Mouse (Mus musculus) cerebellum, adult (tissue): ENCODE measurements at regions not wholly inside any gene's neighbourhood (a gene's known extent, or its start where the extent isn't known, plus 50 kb on each side); places are given as distances from the start of the nearest gene placed in this dataset.
"Not testable (repeated sequence)": the region's sequence is repeated elsewhere in the genome, so short reads cannot be mapped to it uniquely, and the experiment has no call there.

Experiments
- ATAC-seq: cut with Nextera tagmentation; 2 replicates; pipeline ENCODE4 v1.9.2; 2017; ENCODE audit warnings: mild to moderate bottlenecking, moderate library complexity, mixed read lengths; ENCODE audit not compliant: insufficient number of reproducible peaks, low FRiP score, low TSS enrichment

- no peak for ATAC-seq
Measured at GRCm38 (mm10) chrX:162359767-162360545, 200.4 kb upstream of the Nhs start.

- no peak for ATAC-seq
Measured at GRCm38 (mm10) chrX:162348341-162348740, 188.8 kb upstream of the Nhs start.

- ATAC-seq, result no peak
Measured at GRCm38 (mm10) chrX:162347886-162348285, 188.4 kb upstream of the Nhs start.

GRCm38 (mm10) chrX:162345497-162346143 is 186.1 kb upstream of the Nhs start:
- peak; percentile 70 for ATAC-seq

- ATAC-seq, result no peak
Measured at GRCm38 (mm10) chrX:162332121-162332520, 172.6 kb upstream of the Nhs start.

- no peak for ATAC-seq
Measured at GRCm38 (mm10) chrX:162307646-162308045, 148.1 kb upstream of the Nhs start.

GRCm38 (mm10) chrX:162304145-162304544 is 144.6 kb upstream of the Nhs start:
- no peak for ATAC-seq

- no peak for ATAC-seq
Measured at GRCm38 (mm10) chrX:162302788-162303187, 143.3 kb upstream of the Nhs start.

GRCm38 (mm10) chrX:162291234-162291633 is 131.7 kb upstream of the Nhs start:
- no peak for ATAC-seq

GRCm38 (mm10) chrX:162286155-162286554 is 126.6 kb upstream of the Nhs start:
- ATAC-seq, result not testable (repeated sequence)

GRCm38 (mm10) chrX:162284252-162284651 is 124.7 kb upstream of the Nhs start:
- ATAC-seq, result no peak

GRCm38 (mm10) chrX:162282690-162283089 is 123.2 kb upstream of the Nhs start:
- no peak for ATAC-seq

- no peak for ATAC-seq
Measured at GRCm38 (mm10) chrX:162278834-162279708, 119.5 kb upstream of the Nhs start.

- no peak for ATAC-seq
Measured at GRCm38 (mm10) chrX:162274581-162274980, 115.1 kb upstream of the Nhs start.

GRCm38 (mm10) chrX:162271189-162271588 is 111.7 kb upstream of the Nhs start:
- ATAC-seq, result no peak

- no peak for ATAC-seq
Measured at GRCm38 (mm10) chrX:162268918-162269317, 109.4 kb upstream of the Nhs start.

GRCm38 (mm10) chrX:162268112-162268511 is 108.6 kb upstream of the Nhs start:
- no peak for ATAC-seq

- no peak for ATAC-seq
Measured at GRCm38 (mm10) chrX:162267679-162268078, 108.1 kb upstream of the Nhs start.

GRCm38 (mm10) chrX:162266769-162267168 is 107.2 kb upstream of the Nhs start:
- ATAC-seq, result no peak

- ATAC-seq, result no peak
Measured at GRCm38 (mm10) chrX:162257398-162257797, 97.9 kb upstream of the Nhs start.

- no peak for ATAC-seq
Measured at GRCm38 (mm10) chrX:162255873-162256272, 96.3 kb upstream of the Nhs start.
